Mouse (Mus musculus) heart, embryonic 13.5 days (tissue): ENCODE results near the gene Etv2. TPM values are rescaled to one million over a fixed set of nuclear protein-coding genes. Genes with fewer than 3 reads are reported as not detected.

Experiments used
- ATAC-seq: fragments of 200-750 bp; cut with Nextera tagmentation; 2 replicates; pipeline ENCODE4 v1.8.0; 2017; ENCODE audit warnings: moderate TSS enrichment; ENCODE audit not compliant: insufficient number of reproducible peaks, low FRiP score, low TSS enrichment; ENCODE audit errors: extremely low read depth
- H3K27ac ChIP-seq: fragments of 300-500 bp; sonication (generic); replicated peaks from 2 replicates; pipeline ENCODE4 v1.5.1; 2015; ENCODE audit warnings: moderate library complexity, mild to moderate bottlenecking, inconsistent platforms
- H3K27me3 ChIP-seq: fragments of 300-500 bp; sonication (generic); replicated peaks from 2 replicates; pipeline ENCODE4 v1.6.1; 2015; ENCODE audit warnings: mild to moderate bottlenecking, inconsistent platforms
- H3K36me3 ChIP-seq: fragments of 300-500 bp; sonication (generic); 2 replicates; pipeline ENCODE4 v1.6.1; 2015; ENCODE audit warnings: mild to moderate bottlenecking, inconsistent platforms
- H3K4me1 ChIP-seq: fragments of 300-500 bp; sonication (generic); 2 replicates; pipeline ENCODE4 v1.6.1; 2015; ENCODE audit warnings: inconsistent platforms
- H3K4me2 ChIP-seq: fragments of 300-500 bp; sonication (generic); 2 replicates; pipeline ENCODE4 v1.6.1; 2015; ENCODE audit warnings: inconsistent platforms, mild to moderate bottlenecking, moderate library complexity
- H3K4me3 ChIP-seq: fragments of 300-500 bp; sonication (generic); 2 replicates; pipeline ENCODE4 v1.5.1; 2015; ENCODE audit warnings: moderate library complexity, mild to moderate bottlenecking, inconsistent platforms
- H3K9ac ChIP-seq: fragments of 300-500 bp; sonication (generic); 2 replicates; pipeline ENCODE4 v1.6.1; 2015; ENCODE audit warnings: inconsistent platforms, mild to moderate bottlenecking, moderate library complexity
- H3K9me3 ChIP-seq: fragments of 300-500 bp; sonication (generic); 2 replicates; pipeline ENCODE4 v1.6.1; 2016; ENCODE audit warnings: inconsistent platforms
- WGBS: fragments of 180-500 bp; shearing (Covaris S2); methylation state at CpG from one replicate; pipeline ENCODE4 v1.1.7; 2015; ENCODE audit warnings: mixed read lengths; 5-methylcytosine and 5-hydroxymethylcytosine counted together
- microRNA-seq: library from miRNA; unstranded; fragments of <30 nt; microRNA quantifications from one replicate; pipeline ENCODE4, GENCODE M21; 2016
- polyA plus RNA-seq: library from polyadenylated mRNA; unstranded; fragments of >200 nt; fragmentation: Nextera tagmentation; extraction: Ambion mirVana; gene quantifications from 2 replicates; pipeline ENCODE4 v1.2.1, GENCODE M21; 2015

Gene Etv2
- polyA plus RNA-seq, 1 experiment from 2014 or later: 0.37 TPM

DNA sequence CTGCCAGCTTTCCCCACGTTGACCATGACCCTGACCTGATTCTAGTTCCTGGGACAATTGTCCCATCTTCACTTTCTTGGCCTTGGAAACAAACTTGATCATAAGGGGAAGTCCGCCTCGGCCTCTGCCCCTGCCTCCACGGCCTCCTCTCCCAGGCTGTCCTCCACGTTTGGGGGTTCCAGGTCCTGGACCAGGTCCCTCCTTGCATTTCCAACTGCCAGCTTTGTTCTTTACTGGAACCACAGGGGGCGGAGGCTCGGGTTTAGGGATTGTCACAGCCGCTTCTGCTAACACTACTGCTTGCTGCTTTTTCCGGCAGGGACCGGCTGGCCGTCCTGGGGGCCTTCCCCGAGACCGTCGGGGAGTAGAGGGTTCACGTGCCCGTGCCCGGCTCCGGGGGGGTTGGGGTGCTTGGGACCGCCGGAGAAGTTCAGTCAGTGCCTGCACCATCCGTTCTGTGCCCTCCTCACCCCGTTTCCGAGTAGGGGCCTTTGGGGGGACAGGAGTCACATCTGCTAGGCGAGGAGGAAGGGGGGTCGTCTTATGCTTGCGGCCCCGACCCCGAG is 49.1 kb downstream of the Etv2 start:
- peaks cover 23% of the 10 kb centered on the region for H3K4me1 ChIP-seq
- H3K36me3 ChIP-seq: peaks cover 54% of the 10 kb centered on the region
- H3K9me3 ChIP-seq: no peaks in the 10 kb centered on the region
- H3K4me3 ChIP-seq: peak overlapping the region; percentile 80
- WGBS: 89% methylated on average over 28 of the region's 28 CpGs
- no peak overlapping the region for H3K27ac ChIP-seq
- no peak for ATAC-seq
- H3K9ac ChIP-seq: peak overlapping the region; percentile 96
- peak overlapping the region; percentile 98 for H3K4me2 ChIP-seq
- H3K27me3 ChIP-seq: no peaks in the 10 kb centered on the region

DNA sequence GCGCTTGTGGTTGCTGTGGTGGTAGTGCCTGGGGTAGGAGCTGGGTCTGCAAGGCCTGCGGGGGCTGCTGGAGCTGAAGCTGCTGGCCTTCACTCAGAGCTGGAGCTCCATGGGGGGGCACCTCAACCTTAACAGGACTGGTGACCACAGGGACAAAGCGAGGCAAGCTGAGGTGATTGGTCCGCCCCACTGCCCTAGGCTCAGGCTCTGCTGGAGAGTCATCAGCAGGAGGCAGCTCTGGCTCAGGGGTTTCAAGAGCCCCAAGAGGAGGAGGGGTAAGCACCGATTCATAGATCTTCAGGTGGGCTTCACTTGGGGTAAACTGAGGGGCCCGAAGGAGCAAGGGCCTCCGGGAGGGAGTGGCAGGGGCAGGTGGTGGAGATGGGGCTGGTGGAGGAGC is 50.5 kb downstream of the Etv2 start:
- H3K27ac ChIP-seq: no peak overlapping the region
- peaks cover 68% of the 10 kb centered on the region for H3K36me3 ChIP-seq
- ATAC-seq: no peak
- H3K9ac ChIP-seq: no peak overlapping the region
- WGBS: 96% methylated on average over 7 of the region's 7 CpGs
- no peaks in the 10 kb centered on the region for H3K27me3 ChIP-seq
- H3K4me1 ChIP-seq: peaks cover 22% of the 10 kb centered on the region
- no peak overlapping the region for H3K4me3 ChIP-seq
- H3K9me3 ChIP-seq: no peaks in the 10 kb centered on the region
- H3K4me2 ChIP-seq: no peak overlapping the region

DNA sequence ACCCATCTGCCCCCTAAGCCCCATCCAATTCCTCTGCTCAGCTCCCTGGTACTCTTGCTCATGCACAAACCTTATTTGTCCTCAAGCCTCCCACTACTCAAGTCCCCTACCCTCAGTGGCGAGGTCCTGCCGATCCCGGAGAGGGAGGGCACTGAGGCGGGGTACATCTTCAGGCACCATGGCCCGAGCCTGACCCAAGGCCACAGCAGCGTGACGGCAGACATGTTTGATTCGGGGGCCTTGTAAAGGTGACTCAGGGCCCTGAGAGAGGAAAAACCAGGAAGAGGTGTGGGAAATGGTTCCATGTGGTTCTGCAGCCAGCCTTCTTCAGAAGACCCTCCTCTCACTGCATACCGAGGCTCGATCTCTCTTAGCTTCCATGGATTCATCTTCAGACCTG is 51.3 kb downstream of the Etv2 start:
- Histone ChIP-seq H3K4me3 (no peak overlapping the region), H3K27me3 (no peaks in the 10 kb centered on the region), H3K9me3 (no peaks in the 10 kb centered on the region), H3K9ac (no peak overlapping the region), H3K4me1 (peaks cover 15% of the 10 kb centered on the region), H3K36me3 (peaks cover 76% of the 10 kb centered on the region), H3K4me2 (no peak overlapping the region), H3K27ac (no peak overlapping the region)
- WGBS: 96% methylated on average over 10 of the region's 10 CpGs
- ATAC-seq: no peak

Small RNA genes within 50 kb of the gene (microRNA-seq; reads per million reads assigned to microRNA genes)
- gene Mir3569: not detected

Other genes starting within 250 kb of the Etv2 start
- gene Tyrobp, start 222.1 kb downstream of the Etv2 start, polyA plus RNA-seq: 27.8 and 28.7 TPM in 2 replicates
- gene Hcst, start 216.0 kb downstream of the Etv2 start, polyA plus RNA-seq: 0.66 and 0.90 TPM in 2 replicates
- 1.2 and 1.4 TPM in 2 replicates for gene Nfkbid, start 214.1 kb downstream of the Etv2 start, polyA plus RNA-seq
- gene Aplp1, start 190.3 kb downstream of the Etv2 start, polyA plus RNA-seq: 26.8 and 29.5 TPM in 2 replicates
- gene Kirrel2, start 178.2 kb downstream of the Etv2 start, polyA plus RNA-seq: 0.45 and 0.49 TPM in 2 replicates
- gene Nphs1, start 177.5 kb downstream of the Etv2 start, polyA plus RNA-seq: 0.12 TPM in 1 of 2 replicates, not detected in the other
- 0.13 and 1.0 TPM in 2 replicates for gene Prodh2, start 142.2 kb downstream of the Etv2 start, polyA plus RNA-seq
- gene Arhgap33, start 100.8 kb downstream of the Etv2 start, polyA plus RNA-seq: 8.0 and 9.3 TPM in 2 replicates
- gene Hspb6, start 83.7 kb downstream of the Etv2 start, polyA plus RNA-seq: 76.6 and 86.4 TPM in 2 replicates
- 8.7 and 9.6 TPM in 2 replicates for gene Proser3, start 83.6 kb downstream of the Etv2 start, polyA plus RNA-seq
- 31.0 and 36.9 TPM in 2 replicates for gene Lin37, start 76.0 kb downstream of the Etv2 start, polyA plus RNA-seq
- 85.6 and 92.3 TPM in 2 replicates for gene U2af1l4, start 72.6 kb downstream of the Etv2 start, polyA plus RNA-seq
- gene Gm49396, start 72.5 kb downstream of the Etv2 start, polyA plus RNA-seq: 7.4 and 8.4 TPM in 2 replicates
- 114 and 116 TPM in 2 replicates for gene Psenen, start 72.2 kb downstream of the Etv2 start, polyA plus RNA-seq
- 3.5 and 3.6 TPM in 2 replicates for gene Igflr1, start 70.4 kb downstream of the Etv2 start, polyA plus RNA-seq
- 4.4 and 5.7 TPM in 2 replicates for gene Kmt2b, start 47.1 kb downstream of the Etv2 start, polyA plus RNA-seq
- gene Zbtb32, start 36.9 kb downstream of the Etv2 start, polyA plus RNA-seq: 0.13 and 0.19 TPM in 2 replicates
- gene Upk1a, start 23.0 kb downstream of the Etv2 start, polyA plus RNA-seq: 0.33 and 0.37 TPM in 2 replicates
- gene Cox6b1, start 9.7 kb downstream of the Etv2 start, polyA plus RNA-seq: 1,963 and 2,109 TPM in 2 replicates
- 79.5 and 88.4 TPM in 2 replicates for gene Rbm42, start 14.5 kb upstream of the Etv2 start, polyA plus RNA-seq
- 30.1 and 32.3 TPM in 2 replicates for gene Haus5, start 29.1 kb upstream of the Etv2 start, polyA plus RNA-seq
- not detected in 2 replicates for gene Pmis2, start 35.8 kb upstream of the Etv2 start, polyA plus RNA-seq
- gene 2200002J24Rik, start 63.1 kb upstream of the Etv2 start, polyA plus RNA-seq: 1.9 TPM in 2 replicates
- 0.46 and 1.0 TPM in 2 replicates for gene Atp4a, start 76.4 kb upstream of the Etv2 start, polyA plus RNA-seq
- 165 and 182 TPM in 2 replicates for gene Tmem147, start 93.7 kb upstream of the Etv2 start, polyA plus RNA-seq
- 0.20 and 0.64 TPM in 2 replicates for gene Gapdhs, start 107.8 kb upstream of the Etv2 start, polyA plus RNA-seq
- 0.47 and 0.68 TPM in 2 replicates for gene Sbsn, start 115.6 kb upstream of the Etv2 start, polyA plus RNA-seq
- gene Dmkn, start 127.9 kb upstream of the Etv2 start, polyA plus RNA-seq: 0.71 and 1.2 TPM in 2 replicates
- gene Krtdap, start 152.0 kb upstream of the Etv2 start, polyA plus RNA-seq: 0.41 and 0.53 TPM in 2 replicates
- gene Ffar2, start 187.9 kb upstream of the Etv2 start, polyA plus RNA-seq: not detected in 2 replicates
- gene Ffar3, start 220.3 kb upstream of the Etv2 start, polyA plus RNA-seq: not detected in 2 replicates
- not detected in 2 replicates for gene Ffar1, start 225.7 kb upstream of the Etv2 start, polyA plus RNA-seq
- not detected in 2 replicates for gene Cd22, start 244.5 kb upstream of the Etv2 start, polyA plus RNA-seq